Mouse (Mus musculus): ENCODE measurements around the gene Top2a. TPM values are rescaled to one million over a fixed set of nuclear protein-coding genes. Genes with fewer than 3 reads are reported as not detected.
A peak's percentile ranks its signal among the peaks of the same experiment; 100 is the strongest.

Gene Top2a
- polyA plus RNA-seq, 1 experiment from 2014 or later: 181 TPM

DNA sequence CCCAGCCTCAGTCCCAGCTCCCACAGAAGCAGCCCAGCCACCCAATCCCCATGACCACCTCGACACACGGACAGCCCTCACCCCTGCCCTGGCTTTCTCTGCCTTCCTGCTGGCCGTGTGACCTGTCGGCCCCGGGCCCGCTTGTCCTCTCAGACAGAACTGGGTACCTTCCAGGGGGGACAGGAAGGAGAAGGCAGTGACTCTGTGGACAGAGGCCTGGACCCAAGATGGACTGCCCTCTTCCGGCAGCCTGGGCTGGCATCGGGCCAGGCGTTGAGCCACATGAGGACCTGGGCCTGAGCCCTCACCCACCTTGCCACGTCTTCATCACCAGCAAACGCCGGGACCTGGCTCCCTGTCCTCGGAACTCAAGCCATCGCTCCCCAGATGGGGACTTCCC lies 50.4 kb downstream of the Top2a start:
- Histone ChIP-seq H3K27me3 (replicated peaks; ENCODE audit: control insufficient read depth, insufficient read depth, low read length) (no peaks in the 10 kb centered on the region), H3K4me2 (ENCODE audit: low read depth, low read length) (no peak overlapping the region), H3K27ac (replicated peaks; ENCODE audit: low read depth, low read length) (no peak overlapping the region), H3K4me1 (ENCODE audit: control insufficient read depth, insufficient read depth, low read length) (peaks cover 24% of the 10 kb centered on the region), H3K36me3 (ENCODE audit: control insufficient read depth, insufficient read depth, low read length) (peaks cover 70% of the 10 kb centered on the region), H3K9ac (ENCODE audit: low read depth, low read length) (no peak overlapping the region), H3K4me3 (ENCODE audit: low read depth, low read length) (no peak overlapping the region), H3K9me3 (ENCODE audit: control insufficient read depth, low read length) (no peaks in the 10 kb centered on the region)
- ATAC-seq (ENCODE audit: low read depth) (no peak), DNase-seq (ENCODE audit: low spot score) (no peak)
- WGBS: 77% methylated on average over 14 of the region's 14 CpGs

DNA sequence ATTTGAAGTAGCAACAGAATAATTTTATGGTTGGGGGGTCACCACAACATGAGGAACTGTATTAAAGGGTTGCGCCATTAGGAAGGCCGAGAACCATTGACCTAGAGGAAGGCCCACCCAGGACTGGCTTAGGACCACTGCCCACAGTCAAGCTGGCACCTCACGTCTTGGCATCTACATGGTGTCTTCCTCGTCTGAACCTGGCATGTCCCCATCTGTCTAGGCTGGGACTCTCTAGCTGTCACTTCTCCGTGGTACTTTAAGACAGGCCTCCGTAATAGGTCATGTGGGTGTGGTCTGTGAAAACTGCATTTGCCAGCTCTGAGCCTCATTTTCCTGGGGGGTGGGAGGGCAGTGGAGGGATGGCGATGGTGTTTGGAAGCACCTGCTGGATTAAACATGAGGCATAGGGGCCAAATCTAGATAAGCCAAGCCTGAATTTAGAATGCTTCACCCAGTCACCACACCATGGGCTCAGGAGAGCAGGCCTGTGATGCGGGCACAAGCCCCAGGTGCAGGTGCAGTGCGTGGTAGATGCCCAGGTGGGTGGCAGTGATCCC lies 51.1 kb downstream of the Top2a start:
- 92% methylated on average over 9 of the region's 9 CpGs for WGBS
- Histone ChIP-seq H3K9me3 (ENCODE audit: control insufficient read depth, low read length) (no peaks in the 10 kb centered on the region), H3K36me3 (ENCODE audit: control insufficient read depth, insufficient read depth, low read length) (peaks cover 76% of the 10 kb centered on the region), H3K27me3 (replicated peaks; ENCODE audit: control insufficient read depth, insufficient read depth, low read length) (no peaks in the 10 kb centered on the region), H3K27ac (replicated peaks; ENCODE audit: low read depth, low read length) (no peak overlapping the region), H3K4me3 (ENCODE audit: low read depth, low read length) (no peak overlapping the region), H3K4me2 (ENCODE audit: low read depth, low read length) (no peak overlapping the region), H3K9ac (ENCODE audit: low read depth, low read length) (no peak overlapping the region), H3K4me1 (ENCODE audit: control insufficient read depth, insufficient read depth, low read length) (peaks cover 31% of the 10 kb centered on the region)
- DNase-seq (ENCODE audit: low spot score) (no peak), ATAC-seq (ENCODE audit: low read depth) (no peak)

DNA sequence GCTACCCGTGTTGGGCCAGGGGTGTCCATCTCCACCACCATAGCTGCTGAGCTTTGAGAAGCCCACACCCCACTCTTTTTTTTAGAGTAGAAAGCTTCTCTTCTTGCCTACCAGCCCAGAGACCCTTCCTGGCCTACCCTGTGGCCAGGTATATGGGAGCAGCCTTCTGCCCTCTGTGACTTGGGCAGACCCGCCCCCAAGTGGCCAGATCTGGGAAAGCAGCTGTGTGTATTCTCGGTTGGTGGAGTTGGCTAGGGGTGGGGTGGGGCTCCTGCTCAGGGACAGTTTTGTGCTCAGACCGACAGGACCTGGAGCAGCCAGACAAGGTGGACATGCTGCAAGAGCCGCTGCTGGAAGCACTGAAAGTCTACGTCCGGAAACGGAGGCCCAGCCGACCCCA lies 51.8 kb downstream of the Top2a start:
- no peak overlapping the region for H3K4me2 ChIP-seq (ENCODE audit: low read depth, low read length)
- peaks cover 82% of the 10 kb centered on the region for H3K36me3 ChIP-seq (ENCODE audit: control insufficient read depth, insufficient read depth, low read length)
- no peaks in the 10 kb centered on the region for H3K27me3 ChIP-seq (replicated peaks; ENCODE audit: control insufficient read depth, insufficient read depth, low read length)
- ATAC-seq (ENCODE audit: low read depth) (peak; percentile 16; the same call in 1 of the 2 replicates), DNase-seq (ENCODE audit: low spot score) (no peak)
- H3K27ac ChIP-seq (replicated peaks; ENCODE audit: low read depth, low read length): no peak overlapping the region
- no peak overlapping the region for H3K9ac ChIP-seq (ENCODE audit: low read depth, low read length)
- WGBS: 50% methylated on average over 9 of the region's 9 CpGs
- peaks cover 38% of the 10 kb centered on the region for H3K4me1 ChIP-seq (ENCODE audit: control insufficient read depth, insufficient read depth, low read length)
- no peak overlapping the region for H3K4me3 ChIP-seq (ENCODE audit: low read depth, low read length)
- no peaks in the 10 kb centered on the region for H3K9me3 ChIP-seq (ENCODE audit: control insufficient read depth, low read length)

DNA sequence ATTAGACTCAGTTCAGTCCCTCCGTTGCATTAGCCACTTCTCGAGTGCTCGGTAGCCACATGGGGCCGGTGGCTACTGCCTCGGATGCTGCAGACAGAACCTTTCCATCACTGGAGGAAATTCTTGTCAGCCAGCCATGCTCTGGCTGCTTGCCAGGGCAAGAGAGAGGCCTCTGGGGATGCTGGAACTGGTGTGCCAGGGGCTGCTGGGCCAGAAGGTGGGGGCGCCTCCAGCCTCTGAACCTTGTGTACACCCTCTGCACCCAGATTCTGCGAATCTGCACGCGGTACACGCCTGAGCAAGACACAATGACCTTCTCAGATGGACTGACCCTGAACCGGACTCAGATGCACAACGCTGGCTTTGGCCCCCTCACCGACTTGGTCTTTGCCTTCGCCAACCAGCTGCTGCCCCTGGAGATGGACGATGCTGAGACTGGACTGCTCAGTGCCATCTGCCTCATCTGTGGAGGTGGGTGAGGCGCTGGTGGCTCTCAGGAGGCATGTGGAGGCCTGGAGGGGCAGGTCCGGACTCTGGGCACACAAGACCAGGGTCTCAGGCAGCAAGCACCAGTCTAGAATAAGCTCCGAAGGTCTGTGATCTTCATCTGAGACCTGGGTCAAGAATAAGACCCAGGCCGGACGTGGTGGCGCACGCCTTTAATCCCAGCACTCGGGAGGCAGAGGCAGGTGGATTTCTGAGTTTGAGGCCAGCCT lies 52.5 kb downstream of the Top2a start:
- DNase-seq (ENCODE audit: low spot score): no peak
- H3K4me1 ChIP-seq (ENCODE audit: control insufficient read depth, insufficient read depth, low read length): peaks cover 45% of the 10 kb centered on the region
- H3K36me3 ChIP-seq (ENCODE audit: control insufficient read depth, insufficient read depth, low read length): peaks cover 89% of the 10 kb centered on the region
- no peaks in the 10 kb centered on the region for H3K9me3 ChIP-seq (ENCODE audit: control insufficient read depth, low read length)
- H3K9ac ChIP-seq (ENCODE audit: low read depth, low read length): no peak overlapping the region
- no peak for ATAC-seq (ENCODE audit: low read depth)
- no peak overlapping the region for H3K4me2 ChIP-seq (ENCODE audit: low read depth, low read length)
- H3K27me3 ChIP-seq (replicated peaks; ENCODE audit: control insufficient read depth, insufficient read depth, low read length): no peaks in the 10 kb centered on the region
- H3K27ac ChIP-seq (replicated peaks; ENCODE audit: low read depth, low read length): peak overlapping the region; percentile 6; the same call in 1 of the 2 replicates
- WGBS: 70% methylated on average over 23 of the region's 23 CpGs
- H3K4me3 ChIP-seq (ENCODE audit: low read depth, low read length): no peak overlapping the region

DNA sequence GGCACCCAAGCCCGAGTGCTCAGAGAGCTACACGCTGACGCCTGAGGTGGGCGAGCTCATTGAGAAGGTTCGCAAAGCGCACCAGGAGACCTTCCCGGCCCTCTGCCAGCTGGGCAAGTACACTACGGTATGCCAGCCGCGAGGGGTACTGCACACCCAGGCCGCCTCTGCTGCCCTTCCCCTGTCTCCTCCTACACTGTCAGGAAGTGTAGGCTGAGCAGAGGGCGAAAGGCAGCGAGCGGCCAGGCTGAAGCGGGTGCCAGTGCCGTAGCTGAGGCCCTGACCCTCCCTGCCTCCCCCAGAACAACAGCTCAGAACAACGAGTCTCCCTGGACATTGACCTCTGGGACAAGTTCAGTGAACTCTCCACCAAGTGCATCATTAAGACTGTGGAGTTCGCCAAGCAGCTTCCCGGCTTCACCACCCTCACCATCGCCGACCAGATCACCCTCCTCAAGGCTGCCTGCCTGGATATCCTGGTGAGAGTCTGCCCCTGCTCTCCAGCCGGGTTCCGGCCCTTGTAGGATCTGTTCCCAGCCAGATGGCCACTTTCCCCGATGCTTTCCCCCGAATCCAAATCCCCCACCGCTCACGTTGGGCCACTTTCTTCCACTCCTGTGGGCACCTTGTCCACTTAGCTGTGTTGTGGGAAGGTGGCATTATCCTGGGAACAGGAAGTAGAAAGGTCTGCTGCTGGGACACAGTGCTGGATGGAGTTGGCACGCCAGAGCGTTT lies 53.6 kb downstream of the Top2a start:
- no peaks in the 10 kb centered on the region for H3K27me3 ChIP-seq (replicated peaks; ENCODE audit: control insufficient read depth, insufficient read depth, low read length)
- peak overlapping the region; percentile 68; the same call in 1 of the 2 replicates for H3K27ac ChIP-seq (replicated peaks; ENCODE audit: low read depth, low read length)
- ATAC-seq (ENCODE audit: low read depth): no peak

DNA sequence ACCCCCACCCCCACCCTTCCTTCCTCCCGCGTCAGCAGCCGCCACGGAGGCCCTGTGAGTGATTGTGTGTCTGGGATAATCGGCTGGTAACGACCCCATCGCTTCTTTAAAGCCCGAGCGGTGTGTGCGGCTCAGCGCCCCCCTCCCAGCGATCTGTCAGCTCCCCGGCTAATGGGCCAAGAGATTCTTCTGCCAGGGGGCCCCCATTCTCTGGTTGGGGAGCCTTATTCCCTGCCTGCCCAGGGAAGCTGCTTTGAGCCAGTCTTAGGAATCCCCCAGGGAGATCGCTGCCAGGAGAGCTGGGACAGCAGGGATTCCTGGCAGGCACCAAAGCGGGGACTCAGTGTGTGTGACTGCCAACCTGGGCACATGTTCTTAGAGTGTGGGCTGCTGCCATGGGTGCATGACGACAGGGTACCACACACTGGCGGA lies 54.5 kb downstream of the Top2a start:
- peaks cover 77% of the 10 kb centered on the region for H3K36me3 ChIP-seq (ENCODE audit: control insufficient read depth, insufficient read depth, low read length)
- H3K4me2 ChIP-seq (ENCODE audit: low read depth, low read length): peak overlapping the region; percentile 3
- H3K4me1 ChIP-seq (ENCODE audit: control insufficient read depth, insufficient read depth, low read length): peaks cover 64% of the 10 kb centered on the region
- H3K4me3 ChIP-seq (ENCODE audit: low read depth, low read length): no peak overlapping the region
- DNase-seq (ENCODE audit: low spot score) (no peak), ATAC-seq (ENCODE audit: low read depth) (no peak; the same call in 1 of the 2 replicates)
- H3K27ac ChIP-seq (replicated peaks; ENCODE audit: low read depth, low read length): peak overlapping the region; percentile 68; the same call in 1 of the 2 replicates
- peak overlapping the region; percentile 51; the same call in 1 of the 2 replicates for H3K9ac ChIP-seq (ENCODE audit: low read depth, low read length)
- no peaks in the 10 kb centered on the region for H3K9me3 ChIP-seq (ENCODE audit: control insufficient read depth, low read length)
- WGBS: 44% methylated on average over 6 of the region's 17 CpGs
- H3K27me3 ChIP-seq (replicated peaks; ENCODE audit: control insufficient read depth, insufficient read depth, low read length): no peaks in the 10 kb centered on the region

More for the DNA sequence above, 53.6 kb downstream of the Top2a start:
- no peak for DNase-seq (ENCODE audit: low spot score)
- H3K4me1 ChIP-seq (ENCODE audit: control insufficient read depth, insufficient read depth, low read length): peaks cover 56% of the 10 kb centered on the region
- H3K9me3 ChIP-seq (ENCODE audit: control insufficient read depth, low read length): no peaks in the 10 kb centered on the region
- H3K9ac ChIP-seq (ENCODE audit: low read depth, low read length): peak overlapping the region; percentile 31; the same call in 1 of the 2 replicates
- H3K36me3 ChIP-seq (ENCODE audit: control insufficient read depth, insufficient read depth, low read length): peaks cover 86% of the 10 kb centered on the region
- WGBS: 70% methylated on average over 29 of the region's 29 CpGs
- H3K4me3 ChIP-seq (ENCODE audit: low read depth, low read length): no peak overlapping the region
- no peak overlapping the region for H3K4me2 ChIP-seq (ENCODE audit: low read depth, low read length)

DNA sequence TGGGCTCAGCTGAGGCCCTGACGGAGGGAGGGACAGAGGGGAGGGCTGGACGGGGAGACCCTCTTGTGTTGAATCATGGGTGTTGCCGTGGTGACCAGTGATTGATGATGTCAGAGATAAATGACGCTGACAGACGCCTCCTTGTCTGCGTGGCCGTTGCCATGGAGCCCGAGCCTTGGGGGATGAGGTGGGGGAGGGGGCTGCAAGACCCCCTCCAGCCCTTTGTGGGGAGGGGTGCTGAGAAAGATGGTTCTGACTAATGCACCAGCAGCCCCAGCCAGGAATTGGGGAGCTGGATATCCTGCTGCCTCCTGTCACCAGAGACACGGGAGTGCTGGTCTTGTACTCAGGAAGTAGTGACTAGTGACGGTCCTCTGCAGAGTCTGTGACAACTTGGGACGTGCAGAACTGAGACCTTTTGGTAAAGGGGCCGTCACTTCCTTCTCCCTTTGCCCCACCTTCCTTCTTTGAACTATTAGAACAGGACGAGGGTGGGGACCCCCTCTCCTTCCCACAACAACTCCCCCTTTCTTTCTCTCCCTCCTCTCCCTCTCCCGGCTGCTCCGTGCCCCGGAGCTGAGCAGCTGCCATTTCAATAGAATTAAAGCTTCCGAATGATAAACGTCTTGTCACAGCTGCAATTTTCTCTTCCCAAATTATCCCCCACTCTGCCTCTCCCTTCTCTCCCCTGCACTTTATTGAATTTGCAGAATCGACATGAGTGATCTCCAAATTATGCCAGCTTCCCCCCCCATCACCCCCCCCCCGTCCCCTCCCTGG lies 55.1 kb downstream of the Top2a start:
- Histone ChIP-seq H3K4me3 (ENCODE audit: low read depth, low read length) (no peak overlapping the region), H3K36me3 (ENCODE audit: control insufficient read depth, insufficient read depth, low read length) (peaks cover 71% of the 10 kb centered on the region), H3K9me3 (ENCODE audit: control insufficient read depth, low read length) (no peaks in the 10 kb centered on the region), H3K27ac (replicated peaks; ENCODE audit: low read depth, low read length) (peak overlapping the region; percentile 68), H3K4me1 (ENCODE audit: control insufficient read depth, insufficient read depth, low read length) (peaks cover 70% of the 10 kb centered on the region), H3K9ac (ENCODE audit: low read depth, low read length) (peak overlapping the region; percentile 51; the same call in 1 of the 2 replicates), H3K27me3 (replicated peaks; ENCODE audit: control insufficient read depth, insufficient read depth, low read length) (no peaks in the 10 kb centered on the region), H3K4me2 (ENCODE audit: low read depth, low read length) (peak overlapping the region; percentile 3)
- 6% methylated on average over 20 of the region's 20 CpGs for WGBS
- peak; percentile 75 for DNase-seq (ENCODE audit: low spot score)
- peak; percentile 9; the same call in 1 of the 2 replicates for ATAC-seq (ENCODE audit: low read depth)

DNA sequence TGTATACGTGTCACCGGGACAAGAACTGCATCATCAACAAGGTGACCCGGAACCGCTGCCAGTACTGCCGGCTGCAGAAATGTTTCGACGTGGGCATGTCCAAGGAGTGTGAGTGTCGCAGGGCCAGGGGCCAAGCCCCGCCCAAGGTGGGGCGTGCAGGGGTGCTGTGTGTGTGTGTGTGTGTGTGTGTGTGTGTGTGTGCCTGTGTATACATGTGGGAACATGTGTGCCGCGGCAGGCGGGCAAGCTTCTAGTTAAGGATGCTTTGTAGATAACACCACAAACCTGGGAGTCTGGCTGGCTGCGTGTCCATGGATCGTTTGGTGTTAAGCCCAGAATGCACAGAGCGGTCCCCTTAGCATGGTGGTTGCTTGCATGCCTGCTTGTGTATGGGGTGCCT lies 55.9 kb downstream of the Top2a start:
- H3K4me1 ChIP-seq (ENCODE audit: control insufficient read depth, insufficient read depth, low read length): peaks cover 79% of the 10 kb centered on the region
- no peaks in the 10 kb centered on the region for H3K27me3 ChIP-seq (replicated peaks; ENCODE audit: control insufficient read depth, insufficient read depth, low read length)
- ATAC-seq (ENCODE audit: low read depth) (no peak), DNase-seq (ENCODE audit: low spot score) (no peak)
- H3K9me3 ChIP-seq (ENCODE audit: control insufficient read depth, low read length): no peaks in the 10 kb centered on the region
- H3K36me3 ChIP-seq (ENCODE audit: control insufficient read depth, insufficient read depth, low read length): peaks cover 63% of the 10 kb centered on the region
- H3K4me3 ChIP-seq (ENCODE audit: low read depth, low read length): no peak overlapping the region
- 54% methylated on average over 15 of the region's 16 CpGs for WGBS
- H3K27ac ChIP-seq (replicated peaks; ENCODE audit: low read depth, low read length): peak overlapping the region; percentile 68
- 0 out of 2 replicates have a peak overlapping the region, but pooled peaks have one; percentile 8 for H3K9ac ChIP-seq (ENCODE audit: low read depth, low read length)
- H3K4me2 ChIP-seq (ENCODE audit: low read depth, low read length): no peak overlapping the region
